Mouse (Mus musculus): Measurements from ENCODE around the gene Tifab.

GRCm38 (mm10) chr13:56216090-56216489 is 37.4 kb upstream of the Tifab start:
- no peak for TF ChIP-seq CTCF (IDR thresholded peaks at IDR 0.05; ENCODE audit: borderline replicate concordance, control insufficient read depth, extremely low read depth, insufficient read depth, low read length, poor library complexity)
- no peak for TF ChIP-seq POLR2A (IDR thresholded peaks at IDR 0.05; ENCODE audit: control insufficient read depth, extremely low read depth, insufficient read depth, low read length, poor library complexity)

Data from thymus, adult 2 months (tissue).